Mouse (Mus musculus) heart, postnatal 0 days (tissue): ENCODE data around the gene Rnf11. TPM values are rescaled to one million over a fixed set of nuclear protein-coding genes. Genes with fewer than 3 reads are reported as not detected.

Experiments used
- ATAC-seq: fragments of 200-750 bp; cut with Nextera tagmentation; 2 replicates; pipeline ENCODE4 v1.8.0; 2017; ENCODE audit warnings: low read depth, moderate number of reproducible peaks, moderate library complexity; ENCODE audit not compliant: insufficient read depth
- DNase-seq: peaks from one replicate; pipeline ENCODE4 v3.0.0-alpha.2; 2016; ENCODE audit warnings: low spot score
- H3K27ac ChIP-seq: fragments of 300-500 bp; sonication (generic); 2 replicates; pipeline ENCODE4 v1.5.1; 2014; ENCODE audit warnings: low read depth, mild to moderate bottlenecking
- H3K27me3 ChIP-seq: fragments of 300-500 bp; sonication (generic); 2 replicates; pipeline ENCODE4 v1.6.1; 2014; ENCODE audit warnings: low read length, mixed read lengths; ENCODE audit not compliant: control insufficient read depth, insufficient read depth
- H3K36me3 ChIP-seq: fragments of 300-500 bp; sonication (generic); replicated peaks from 2 replicates; pipeline ENCODE4 v1.6.1; 2014; ENCODE audit warnings: low read length, mixed read lengths; ENCODE audit not compliant: control insufficient read depth, insufficient read depth
- H3K4me1 ChIP-seq: fragments of 300-500 bp; sonication (generic); 2 replicates; pipeline ENCODE4 v1.6.1; 2014; ENCODE audit warnings: antibody characterized with exemption; ENCODE audit not compliant: control insufficient read depth, insufficient read depth
- H3K4me2 ChIP-seq: fragments of 300-500 bp; sonication (generic); 2 replicates; pipeline ENCODE4 v1.6.1; 2014; ENCODE audit warnings: low read depth, mild to moderate bottlenecking, low read length, moderate library complexity
- H3K4me3 ChIP-seq: fragments of 300-500 bp; sonication (generic); 2 replicates; pipeline ENCODE4 v1.5.1; 2014; ENCODE audit warnings: low read depth, low read length
- H3K9ac ChIP-seq: fragments of 300-500 bp; sonication (generic); replicated peaks from 2 replicates; pipeline ENCODE4 v1.6.1; 2014; ENCODE audit warnings: low read depth, low read length, mixed read lengths
- H3K9me3 ChIP-seq: fragments of 300-500 bp; sonication (generic); replicated peaks from 2 replicates; pipeline ENCODE4 v1.6.1; 2016; ENCODE audit warnings: low read length; ENCODE audit not compliant: control insufficient read depth
- CTCF ChIP-seq: IDR thresholded peaks from 2 replicates; pipeline ENCODE4 v1.5.1; 2016; ENCODE audit warnings: antibody characterized with exemption, control low read depth, low read depth
- EP300 ChIP-seq: IDR thresholded peaks from 2 replicates; pipeline ENCODE4 v1.6.1; 2016; ENCODE audit warnings: antibody characterized with exemption, low read depth
- WGBS: fragments of 180-500 bp; shearing (Covaris S2); extraction: QIAGEN DNeasy Blood & Tissue Kit; methylation state at CpG from one replicate; pipeline ENCODE4 v1.1.7; 2014; 5-methylcytosine and 5-hydroxymethylcytosine counted together
- polyA plus RNA-seq: library from polyadenylated mRNA; unstranded; fragments of >200 nt; fragmentation: Nextera tagmentation; extraction: Ambion mirVana; gene quantifications from 2 replicates; pipeline ENCODE4 v1.2.1, GENCODE M21; 2015
- total RNA-seq: library from RNA; depleted of rRNA; stranded (reverse); fragments of >200 nt; gene quantifications from 2 replicates; pipeline ENCODE4 v1.2.3, GENCODE M21; 2014; ENCODE audit warnings: low replicate concordance; rRNA removed

Rnf11 gene
- 44.2 and 78.7 TPM in 2 replicates for total RNA-seq
- 44.2 and 44.7 TPM in 2 replicates for polyA plus RNA-seq

DNA sequence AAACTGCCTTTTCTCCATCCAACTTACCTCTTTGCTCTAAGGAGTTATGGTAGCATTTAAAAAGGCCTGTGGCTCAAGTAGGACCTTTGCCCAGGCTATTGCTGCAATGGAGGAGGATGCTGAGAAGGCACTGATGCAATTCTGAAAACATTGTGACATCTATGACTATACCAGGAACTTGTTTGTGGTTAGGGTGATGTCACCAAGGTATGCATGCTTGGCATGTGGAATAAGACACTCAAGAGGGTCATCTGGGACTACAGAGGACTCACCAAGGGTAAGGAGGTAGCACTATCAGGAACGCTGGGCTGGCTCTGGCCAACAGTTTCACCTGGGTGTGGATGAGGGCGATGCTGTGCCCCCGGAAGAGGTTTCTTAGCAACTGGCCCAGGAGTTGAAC lies at the start of gene Rnf11:
Gene Rnf11 (minus strand): TSS at position 108 of the 400 bp plus-strand sequence.
- Histone ChIP-seq H3K36me3 (no peaks in the 10 kb centered on the region), H3K4me1 (no peaks in the 10 kb centered on the region), H3K9ac (no peak within 1 kb of the TSS), H3K27me3 (no peaks in the 10 kb centered on the region), H3K9me3 (no peaks in the 10 kb centered on the region), H3K4me2 (no peak within 1 kb of the TSS), H3K4me3 (no peak within 1 kb of the TSS), H3K27ac (no peak within 1 kb of the TSS)
- ATAC-seq (no peak), DNase-seq (no peak)
- 69% methylated on average over 3 of the region's 3 CpGs for WGBS
- TF ChIP-seq EP300 (no peak), CTCF (no peak)

DNA sequence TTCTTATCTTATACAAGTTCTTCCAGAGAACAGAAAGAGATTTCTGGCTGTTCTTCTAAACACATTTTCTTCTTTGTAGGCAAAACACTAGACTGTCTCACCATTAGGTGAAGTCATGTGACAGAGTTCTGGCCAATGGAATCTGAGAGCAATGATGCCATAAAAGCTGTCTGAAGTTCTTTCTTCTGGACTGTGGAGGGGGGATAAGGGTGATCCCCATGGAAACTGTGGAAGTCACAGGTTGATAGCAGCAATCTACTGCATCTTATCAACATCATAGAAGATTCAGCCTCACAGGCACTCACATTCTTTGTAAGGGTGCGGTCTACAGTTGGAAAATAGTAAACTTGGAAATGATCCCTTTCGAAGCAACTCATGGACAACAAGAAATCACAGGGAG lies 46.6 kb upstream of the Rnf11 start, which contains the start of gene 4930522H14Rik:
Gene 4930522H14Rik (minus strand): TSS at position 187 of the 400 bp plus-strand sequence.
- no peak for DNase-seq
- H3K4me1 ChIP-seq: no peaks in the 10 kb centered on the region
- H3K9me3 ChIP-seq: no peaks in the 10 kb centered on the region
- no peak within 1 kb of the TSS for H3K9ac ChIP-seq
- no peak within 1 kb of the TSS for H3K4me3 ChIP-seq
- no peak within 1 kb of the TSS for H3K27ac ChIP-seq
- TF ChIP-seq CTCF (no peak), EP300 (no peak)
- 97% methylated on average over 2 of the region's 2 CpGs for WGBS
- no peaks in the 10 kb centered on the region for H3K27me3 ChIP-seq
- H3K4me2 ChIP-seq: no peak within 1 kb of the TSS
- no peaks in the 10 kb centered on the region for H3K36me3 ChIP-seq
- ATAC-seq: no peak

DNA sequence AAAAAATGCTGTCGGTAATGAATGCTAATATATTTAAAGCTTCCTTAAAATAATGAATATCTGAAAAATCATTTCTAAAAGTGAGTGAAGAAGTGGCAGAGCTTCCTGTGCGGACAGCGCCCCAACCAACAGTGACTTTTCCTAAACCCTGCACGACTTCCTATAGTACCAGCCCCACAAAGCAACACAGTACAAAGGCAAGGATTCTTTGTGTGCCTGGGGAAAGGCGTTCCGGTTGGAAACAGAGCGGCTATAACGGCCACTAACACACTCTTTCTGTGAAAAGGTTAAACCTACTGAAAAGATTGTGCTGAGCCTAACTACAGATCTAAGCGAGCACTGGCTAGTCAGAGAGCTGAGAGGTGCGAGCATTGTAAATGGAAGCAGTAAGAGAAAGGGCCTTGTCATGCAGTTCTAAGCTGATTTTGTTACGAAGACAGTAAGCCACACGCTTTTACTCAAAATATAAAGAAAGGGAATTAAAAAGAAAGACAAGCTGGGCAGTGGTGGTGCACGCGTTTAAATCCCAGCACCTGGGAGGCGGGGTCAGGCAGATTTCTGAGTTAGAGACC lies 45.8 kb upstream of the Rnf11 start:
- no peak overlapping the region for H3K4me3 ChIP-seq
- no peak for ATAC-seq

DNA sequence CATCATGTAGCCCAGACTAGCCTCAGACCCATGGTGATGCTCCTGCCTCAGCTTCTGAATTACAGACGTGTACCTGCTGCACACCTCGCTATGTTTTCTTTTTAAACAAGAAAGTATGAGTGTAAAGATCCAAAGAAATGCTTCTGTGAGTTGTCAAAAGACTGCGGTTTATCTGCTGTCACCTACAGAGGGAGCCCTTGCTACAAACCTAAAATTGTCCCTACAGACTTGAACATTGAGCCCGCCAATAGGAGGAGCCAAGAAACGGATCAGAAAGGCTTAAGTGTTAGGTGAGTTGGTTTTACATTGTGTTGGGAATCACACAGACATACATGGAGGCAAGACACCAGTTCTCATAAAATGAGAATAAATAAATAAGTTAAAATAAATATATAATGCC lies 20.4 kb upstream of the Rnf11 start:
- Histone ChIP-seq H3K36me3 (no peaks in the 10 kb centered on the region), H3K27me3 (no peaks in the 10 kb centered on the region), H3K9me3 (no peaks in the 10 kb centered on the region), H3K27ac (no peak overlapping the region), H3K4me3 (no peak overlapping the region), H3K4me2 (no peak overlapping the region), H3K9ac (no peak overlapping the region), H3K4me1 (no peaks in the 10 kb centered on the region)
- ATAC-seq: no peak
- TF ChIP-seq CTCF: peak; percentile 82
- TF ChIP-seq EP300: no peak
- WGBS: 5% methylated on average over 5 of the region's 5 CpGs
- DNase-seq: peak; percentile 65

More for the DNA sequence above, 45.8 kb upstream of the Rnf11 start:
- TF ChIP-seq CTCF: no peak
- TF ChIP-seq EP300: no peak
- H3K36me3 ChIP-seq: no peaks in the 10 kb centered on the region
- no peaks in the 10 kb centered on the region for H3K27me3 ChIP-seq
- no peak overlapping the region for H3K4me2 ChIP-seq
- H3K9ac ChIP-seq: no peak overlapping the region
- no peaks in the 10 kb centered on the region for H3K4me1 ChIP-seq
- no peaks in the 10 kb centered on the region for H3K9me3 ChIP-seq
- no peak overlapping the region for H3K27ac ChIP-seq
- DNase-seq: no peak
- WGBS: 75% methylated on average over 15 of the region's 15 CpGs

DNA sequence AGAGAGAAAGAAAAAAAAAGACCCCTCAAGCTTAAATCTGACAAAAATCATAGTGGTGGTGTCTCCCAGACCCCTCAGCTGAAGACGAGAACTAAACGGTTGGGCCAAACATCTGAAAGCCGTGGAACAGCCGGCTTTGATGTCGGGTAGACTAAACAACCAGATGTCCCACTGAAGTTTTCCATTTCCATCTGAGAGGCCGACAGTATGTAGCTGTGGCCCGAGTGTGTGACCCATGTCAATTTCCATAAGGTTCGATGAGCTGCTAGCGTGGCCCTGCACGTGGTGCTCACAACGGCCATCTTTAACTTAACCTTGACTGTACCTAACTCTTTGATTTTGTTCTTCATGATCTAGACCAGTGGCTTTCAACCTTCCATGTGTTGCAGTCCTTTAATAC lies 13.9 kb upstream of the Rnf11 start:
- no peaks in the 10 kb centered on the region for H3K27me3 ChIP-seq
- no peak overlapping the region for H3K4me2 ChIP-seq
- TF ChIP-seq EP300: no peak
- no peak for TF ChIP-seq CTCF
- H3K9me3 ChIP-seq: no peaks in the 10 kb centered on the region
- no peak for DNase-seq
- H3K27ac ChIP-seq: no peak overlapping the region
- H3K4me1 ChIP-seq: no peaks in the 10 kb centered on the region
- no peak for ATAC-seq
- no peak overlapping the region for H3K9ac ChIP-seq
- 67% methylated on average over 11 of the region's 11 CpGs for WGBS
- no peaks in the 10 kb centered on the region for H3K36me3 ChIP-seq
- H3K4me3 ChIP-seq: no peak overlapping the region

DNA sequence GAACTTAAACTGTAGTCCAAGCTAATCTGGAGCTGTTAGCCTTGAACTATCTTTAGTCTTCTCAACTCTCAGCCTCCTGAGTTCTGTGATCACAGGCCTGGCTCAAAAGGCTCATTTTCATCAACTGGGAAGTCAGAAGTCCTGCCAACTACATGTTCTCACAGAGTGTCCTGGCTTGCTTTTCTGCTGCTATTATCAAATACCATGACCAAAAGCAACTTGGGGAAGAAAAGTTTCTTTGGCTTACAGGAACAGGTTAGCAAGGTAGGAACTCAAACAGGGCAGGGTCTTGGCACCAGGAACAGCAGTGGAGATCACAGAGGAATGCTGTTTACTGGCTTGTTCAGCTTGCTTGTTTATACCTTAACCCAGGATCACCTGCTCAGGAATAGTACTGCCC lies 9.1 kb upstream of the Rnf11 start:
- ATAC-seq (no peak), DNase-seq (no peak)
- no peaks in the 10 kb centered on the region for H3K4me1 ChIP-seq
- H3K9ac ChIP-seq: no peak overlapping the region
- H3K36me3 ChIP-seq: no peaks in the 10 kb centered on the region
- TF ChIP-seq CTCF: no peak
- TF ChIP-seq EP300: no peak
- H3K27me3 ChIP-seq: no peaks in the 10 kb centered on the region
- no peaks in the 10 kb centered on the region for H3K9me3 ChIP-seq
- H3K4me3 ChIP-seq: no peak overlapping the region
- H3K4me2 ChIP-seq: no peak overlapping the region
- H3K27ac ChIP-seq: no peak overlapping the region
